Mouse (Mus musculus) liver, embryonic 13.5 days (tissue): ENCODE measurements at regions not wholly inside any gene's neighbourhood (a gene's known extent, or its start where the extent isn't known, plus 50 kb on each side); places are given as distances from the start of the nearest gene placed in this dataset.

Experiments
- ATAC-seq: fragments of 200-750 bp; cut with Nextera tagmentation; 2 replicates; pipeline ENCODE4 v1.8.0; 2017; ENCODE audit warnings: low read depth, mild to moderate bottlenecking, moderate number of reproducible peaks, moderate library complexity
- DNase-seq: peaks from one replicate; pipeline ENCODE4 v3.0.0; 2022
- H3K27ac ChIP-seq: fragments of 300-500 bp; sonication (generic); 2 replicates; pipeline ENCODE4 v1.5.1; 2015; ENCODE audit warnings: moderate library complexity, mild to moderate bottlenecking, inconsistent platforms
- H3K27me3 ChIP-seq: fragments of 300-500 bp; sonication (generic); 2 replicates; pipeline ENCODE4 v1.6.1; 2015; ENCODE audit warnings: mild to moderate bottlenecking, inconsistent platforms
- H3K36me3 ChIP-seq: fragments of 300-500 bp; sonication (generic); 2 replicates; pipeline ENCODE4 v1.6.1; 2015; ENCODE audit warnings: mild to moderate bottlenecking, inconsistent platforms
- H3K4me1 ChIP-seq: fragments of 300-500 bp; sonication (generic); replicated peaks from 2 replicates; pipeline ENCODE4 v1.6.1; 2015; ENCODE audit warnings: inconsistent platforms
- H3K4me2 ChIP-seq: fragments of 300-500 bp; sonication (generic); 2 replicates; pipeline ENCODE4 v1.6.1; 2015; ENCODE audit warnings: inconsistent platforms, mild to moderate bottlenecking, moderate library complexity
- H3K4me3 ChIP-seq: fragments of 300-500 bp; sonication (generic); replicated peaks from 2 replicates; pipeline ENCODE4 v1.5.1; 2015; ENCODE audit warnings: mild to moderate bottlenecking, inconsistent platforms
- H3K9ac ChIP-seq: fragments of 300-500 bp; sonication (generic); 2 replicates; pipeline ENCODE4 v1.6.1; 2015; ENCODE audit warnings: mild to moderate bottlenecking, inconsistent platforms
- H3K9me3 ChIP-seq: fragments of 300-500 bp; sonication (generic); replicated peaks from 2 replicates; pipeline ENCODE4 v1.6.1; 2016; ENCODE audit warnings: inconsistent platforms
- WGBS: fragments of 180-500 bp; shearing (Covaris S2); methylation state at CpG from one replicate; pipeline ENCODE4 v1.1.7; 2015; ENCODE audit not compliant: insufficient replicate concordance; 5-methylcytosine and 5-hydroxymethylcytosine counted together

DNA sequence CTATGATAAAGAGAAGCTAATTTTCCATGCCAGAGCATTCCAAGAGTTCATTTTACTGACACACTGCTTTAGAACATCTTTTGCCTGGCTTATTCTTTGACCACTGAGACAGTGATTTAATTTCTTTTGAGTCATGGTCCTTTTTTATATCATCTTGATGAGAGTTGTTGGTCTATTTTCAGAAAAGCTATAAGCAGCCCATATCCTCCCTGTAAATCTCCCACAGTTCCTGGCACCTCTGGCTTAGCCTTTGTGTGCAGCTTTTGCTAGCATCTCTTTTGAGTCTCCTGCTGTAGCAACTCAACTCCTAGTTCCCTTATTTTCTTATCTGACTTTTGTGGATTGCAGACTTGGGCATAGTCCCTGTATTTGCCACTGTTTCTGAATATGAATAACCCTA, 207.5 kb upstream of the 4931417E11Rik start:
- no peak overlapping the region for H3K9ac ChIP-seq
- H3K4me3 ChIP-seq, result no peak overlapping the region
- H3K27me3 ChIP-seq, result no peaks in the 10 kb centered on the region
- DNase-seq, result no peak
- H3K27ac ChIP-seq, result no peak overlapping the region
- no peaks in the 10 kb centered on the region for H3K36me3 ChIP-seq
- no peak for ATAC-seq
- H3K4me2 ChIP-seq, result no peak overlapping the region
- no peaks in the 10 kb centered on the region for H3K9me3 ChIP-seq
- H3K4me1 ChIP-seq, result no peaks in the 10 kb centered on the region

DNA sequence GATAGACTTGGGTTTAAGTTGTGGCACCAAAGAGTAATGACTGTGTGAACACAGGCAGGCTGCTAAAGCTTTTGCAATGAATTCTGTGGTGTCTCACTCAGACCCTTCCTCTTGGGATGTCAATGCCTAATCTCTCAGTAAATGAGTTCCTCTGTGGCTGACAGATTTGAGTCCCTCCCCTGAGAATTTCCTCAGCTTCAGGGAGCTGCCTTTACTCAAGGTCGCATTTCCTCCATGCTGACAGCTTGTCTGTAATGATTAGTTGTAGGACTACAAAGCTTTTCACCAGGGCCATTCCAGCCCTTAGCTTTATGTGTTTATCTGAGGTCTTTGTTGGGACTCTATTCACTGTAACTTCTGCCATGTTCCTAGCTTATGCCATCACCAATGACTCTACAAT, 199.9 kb upstream of the 4931417E11Rik start:
- H3K36me3 ChIP-seq, result no peaks in the 10 kb centered on the region
- H3K4me1 ChIP-seq, result no peaks in the 10 kb centered on the region
- H3K27ac ChIP-seq, result no peak overlapping the region
- 4% methylated on average over 1 of the region's 1 CpGs for WGBS
- H3K9ac ChIP-seq, result no peak overlapping the region
- DNase-seq (no peak), ATAC-seq (no peak)
- H3K4me2 ChIP-seq, result no peak overlapping the region
- no peak overlapping the region for H3K4me3 ChIP-seq
- H3K27me3 ChIP-seq, result no peaks in the 10 kb centered on the region
- no peaks in the 10 kb centered on the region for H3K9me3 ChIP-seq

DNA sequence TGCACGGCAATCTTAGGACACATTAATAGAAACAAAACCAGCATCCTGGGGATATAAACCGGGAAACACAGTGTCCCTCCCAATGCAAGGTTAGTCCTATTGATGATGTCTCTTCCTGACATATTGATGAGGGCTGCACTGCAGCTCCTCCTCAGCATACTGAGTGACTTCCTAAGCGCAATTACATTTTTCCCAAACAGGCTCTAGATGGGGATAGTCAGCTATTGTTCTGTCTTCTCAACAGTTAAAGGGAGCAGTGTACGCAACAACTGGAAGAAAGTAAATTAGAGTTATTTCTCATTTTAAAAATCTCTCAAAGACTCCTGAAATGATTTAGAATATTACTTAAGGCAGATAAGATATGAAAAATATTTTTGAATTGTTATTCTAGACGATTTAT, 189.5 kb upstream of the 4931417E11Rik start:
- H3K4me1 ChIP-seq, result no peaks in the 10 kb centered on the region
- H3K27ac ChIP-seq, result no peak overlapping the region
- H3K9ac ChIP-seq, result no peak overlapping the region
- DNase-seq (no peak), ATAC-seq (no peak)
- H3K4me3 ChIP-seq, result no peak overlapping the region
- 54% methylated on average over 5 of the region's 5 CpGs for WGBS
- no peaks in the 10 kb centered on the region for H3K36me3 ChIP-seq
- H3K4me2 ChIP-seq, result no peak overlapping the region
- no peaks in the 10 kb centered on the region for H3K9me3 ChIP-seq
- no peaks in the 10 kb centered on the region for H3K27me3 ChIP-seq

DNA sequence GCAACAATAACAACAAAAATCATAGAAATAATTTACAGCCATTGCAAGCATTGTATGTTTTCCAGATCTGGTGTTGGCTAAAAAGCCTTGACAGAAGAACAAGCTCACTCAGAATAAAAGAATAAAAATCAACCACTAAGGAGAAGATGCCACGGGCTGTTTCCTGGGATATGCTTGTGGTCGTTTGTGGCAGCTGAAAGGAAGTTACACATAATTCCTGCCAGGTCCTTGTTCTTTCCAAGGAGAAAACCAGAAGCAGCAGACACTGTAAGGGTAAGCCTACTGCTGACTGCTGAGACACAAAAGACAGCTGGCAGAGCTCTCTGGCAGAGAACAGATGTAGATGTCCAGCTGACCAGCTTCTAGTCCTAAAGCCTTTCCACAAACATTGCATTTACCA, 175.9 kb upstream of the 4931417E11Rik start:
- H3K36me3 ChIP-seq, result no peaks in the 10 kb centered on the region
- H3K4me3 ChIP-seq, result no peak overlapping the region
- H3K27ac ChIP-seq, result no peak overlapping the region
- H3K9ac ChIP-seq, result no peak overlapping the region
- H3K9me3 ChIP-seq, result no peaks in the 10 kb centered on the region
- H3K4me2 ChIP-seq, result no peak overlapping the region
- no peaks in the 10 kb centered on the region for H3K27me3 ChIP-seq
- ATAC-seq (no peak), DNase-seq (no peak)
- WGBS, result 30% methylated on average over 2 of the region's 2 CpGs
- no peaks in the 10 kb centered on the region for H3K4me1 ChIP-seq

DNA sequence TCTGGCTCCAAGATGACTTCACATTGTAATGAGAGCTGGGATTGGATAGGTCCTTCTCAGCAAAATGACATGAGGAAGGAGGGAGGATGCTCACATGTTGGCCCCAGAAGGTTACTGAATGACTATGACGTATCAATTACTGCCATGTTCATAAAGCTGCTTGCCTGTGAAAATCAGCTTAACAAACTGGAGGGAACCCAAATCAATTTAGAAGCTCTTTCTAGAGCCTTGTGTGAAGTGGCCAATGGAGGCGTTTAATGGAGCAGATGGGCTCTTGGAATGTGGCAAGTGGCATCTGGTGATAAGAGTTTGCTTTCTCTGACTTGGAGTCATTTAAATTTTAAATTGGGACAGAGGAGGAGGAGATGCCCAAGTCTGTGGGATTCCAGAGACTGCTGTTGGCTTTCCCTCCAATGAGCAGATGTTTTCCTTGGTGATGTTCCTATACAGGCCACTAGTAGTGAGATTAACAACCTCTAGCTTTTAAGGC, 175.4 kb upstream of the 4931417E11Rik start:
- Histone ChIP-seq H3K27me3 (no peaks in the 10 kb centered on the region), H3K9me3 (no peaks in the 10 kb centered on the region), H3K4me3 (no peak overlapping the region), H3K27ac (no peak overlapping the region), H3K4me2 (no peak overlapping the region), H3K4me1 (no peaks in the 10 kb centered on the region), H3K9ac (no peak overlapping the region), H3K36me3 (no peaks in the 10 kb centered on the region)
- ATAC-seq (no peak), DNase-seq (no peak)
- WGBS, result 33% methylated on average over 2 of the region's 2 CpGs

DNA sequence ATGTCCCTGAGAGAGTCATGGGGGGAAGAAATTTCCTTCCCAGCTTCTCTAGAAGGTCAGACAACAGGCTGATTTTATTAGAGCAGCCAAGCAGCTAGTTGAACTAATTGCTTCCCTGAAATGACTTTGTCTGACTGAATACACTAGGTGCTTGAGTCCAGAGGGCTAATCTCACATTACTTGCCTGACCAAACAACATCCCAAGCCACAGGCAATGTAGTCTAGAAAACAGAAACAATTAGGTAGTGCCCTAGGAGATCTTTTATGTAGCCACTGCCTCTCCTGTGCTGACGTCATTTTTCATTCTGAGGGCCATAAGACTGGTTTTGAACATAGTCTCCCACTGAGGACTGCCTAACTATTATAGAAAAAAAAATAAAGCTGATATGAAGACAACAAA, 159.1 kb upstream of the 4931417E11Rik start:
- H3K27me3 ChIP-seq, result no peaks in the 10 kb centered on the region
- H3K4me3 ChIP-seq, result no peak overlapping the region
- no peaks in the 10 kb centered on the region for H3K9me3 ChIP-seq
- 51% methylated on average over 1 of the region's 1 CpGs for WGBS
- no peak overlapping the region for H3K9ac ChIP-seq
- no peaks in the 10 kb centered on the region for H3K4me1 ChIP-seq
- no peak overlapping the region for H3K4me2 ChIP-seq
- no peak for DNase-seq
- H3K27ac ChIP-seq, result no peak overlapping the region
- no peak for ATAC-seq
- H3K36me3 ChIP-seq, result no peaks in the 10 kb centered on the region

DNA sequence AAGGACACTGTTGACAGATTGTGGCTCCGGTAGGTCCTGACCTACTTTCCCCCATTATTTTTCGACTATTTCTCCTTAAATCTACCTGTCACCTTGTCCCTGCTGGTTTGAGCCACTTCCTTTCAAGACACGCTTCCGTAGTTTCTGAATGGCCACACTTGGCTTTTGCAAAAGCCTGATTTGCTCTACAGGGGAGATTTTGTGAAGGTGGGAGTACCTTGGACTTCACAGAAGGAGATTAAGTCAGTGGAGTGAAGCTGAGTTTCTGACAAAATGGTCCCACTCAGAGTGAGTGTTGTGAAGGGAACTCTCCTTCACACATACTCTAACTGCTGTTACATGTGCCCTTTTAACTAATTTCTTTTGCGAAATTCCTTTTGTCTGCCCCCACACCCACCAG, 157.0 kb upstream of the 4931417E11Rik start:
- ATAC-seq (no peak), DNase-seq (no peak)
- Histone ChIP-seq H3K27ac (no peak overlapping the region), H3K9ac (no peak overlapping the region), H3K9me3 (no peaks in the 10 kb centered on the region), H3K4me2 (no peak overlapping the region), H3K4me1 (no peaks in the 10 kb centered on the region), H3K4me3 (no peak overlapping the region), H3K27me3 (no peaks in the 10 kb centered on the region), H3K36me3 (no peaks in the 10 kb centered on the region)
- 65% methylated on average over 5 of the region's 5 CpGs for WGBS

DNA sequence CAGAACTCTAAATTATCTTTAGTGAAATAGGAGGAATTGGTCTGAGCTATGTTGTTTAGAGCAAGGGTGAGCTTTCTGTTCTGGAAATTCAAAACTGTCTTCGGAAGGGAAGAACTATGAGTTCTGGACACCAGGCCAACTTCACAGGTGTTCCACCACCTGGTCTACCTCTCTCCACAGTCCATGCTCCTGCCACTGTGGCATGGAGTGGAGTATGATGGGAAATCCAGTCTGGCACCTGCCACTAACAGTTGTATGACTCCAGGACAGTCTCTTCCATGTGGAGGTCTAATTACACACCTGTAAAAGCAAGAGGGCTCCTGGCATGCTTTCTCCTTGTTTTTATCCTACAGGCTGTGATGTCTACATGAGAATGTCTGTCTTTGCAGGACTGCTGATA, 154.7 kb upstream of the 4931417E11Rik start:
- Histone ChIP-seq H3K4me2 (no peak overlapping the region), H3K27ac (no peak overlapping the region), H3K9me3 (no peaks in the 10 kb centered on the region), H3K4me1 (no peaks in the 10 kb centered on the region), H3K9ac (no peak overlapping the region), H3K36me3 (no peaks in the 10 kb centered on the region), H3K27me3 (no peaks in the 10 kb centered on the region), H3K4me3 (no peak overlapping the region)
- ATAC-seq (no peak), DNase-seq (no peak)
- WGBS, result 57% methylated on average over 1 of the region's 1 CpGs

DNA sequence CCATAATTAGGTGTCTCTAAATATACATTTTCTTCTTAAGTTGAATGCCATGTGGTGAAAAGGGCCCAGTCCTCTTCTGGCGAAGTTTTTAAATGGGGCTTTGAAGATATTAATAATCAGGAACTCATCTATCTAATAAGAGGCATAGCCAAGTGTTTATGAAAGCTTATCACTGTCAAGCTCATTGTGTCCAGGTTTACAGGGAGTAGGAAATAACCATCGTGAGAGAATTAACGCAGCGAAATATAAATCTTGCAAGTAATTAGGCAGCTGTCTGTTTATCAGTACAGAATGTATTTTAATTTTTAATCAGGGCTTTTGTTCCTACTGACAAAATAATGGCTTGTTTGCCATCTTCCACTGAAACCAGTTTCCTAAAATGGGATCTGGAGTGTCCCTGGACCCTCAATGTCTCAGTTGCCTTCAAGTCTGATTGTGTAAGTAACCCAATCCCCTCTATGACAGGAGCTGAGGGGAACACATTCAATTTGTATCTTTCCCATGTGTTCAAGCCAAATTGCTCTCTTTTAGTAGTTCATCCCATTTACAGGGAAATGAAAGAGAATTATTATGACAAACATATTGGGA, 152.5 kb upstream of the 4931417E11Rik start:
- Histone ChIP-seq H3K4me2 (no peak overlapping the region), H3K9ac (no peak overlapping the region), H3K4me1 (no peaks in the 10 kb centered on the region), H3K4me3 (no peak overlapping the region), H3K27ac (no peak overlapping the region), H3K36me3 (no peaks in the 10 kb centered on the region), H3K9me3 (no peaks in the 10 kb centered on the region), H3K27me3 (no peaks in the 10 kb centered on the region)
- no peak for DNase-seq
- no peak for ATAC-seq
- WGBS, result 63% methylated on average over 4 of the region's 4 CpGs

DNA sequence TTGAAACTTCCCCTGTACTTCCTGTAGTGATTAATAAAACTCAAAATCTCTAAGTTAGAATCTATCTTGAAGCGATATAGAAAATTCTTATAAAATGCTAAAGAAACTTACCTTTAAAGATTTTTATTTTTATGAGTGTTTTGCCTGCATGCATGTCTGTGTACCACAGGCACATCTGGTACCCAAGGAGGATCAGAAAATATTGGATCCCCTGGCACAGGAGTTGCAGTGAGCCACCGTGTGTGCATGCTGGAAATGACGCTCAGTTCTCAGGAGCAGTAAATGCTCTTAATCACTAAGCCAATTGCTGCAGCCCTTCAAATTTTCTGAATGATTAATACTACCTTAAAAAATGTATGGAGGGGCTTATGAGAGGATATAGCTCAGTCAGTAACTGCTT, 142.8 kb upstream of the 4931417E11Rik start:
- no peak overlapping the region for H3K4me2 ChIP-seq
- no peak overlapping the region for H3K4me3 ChIP-seq
- no peaks in the 10 kb centered on the region for H3K4me1 ChIP-seq
- no peaks in the 10 kb centered on the region for H3K36me3 ChIP-seq
- H3K9me3 ChIP-seq, result no peaks in the 10 kb centered on the region
- WGBS, result 68% methylated on average over 3 of the region's 3 CpGs
- DNase-seq, result no peak
- no peak for ATAC-seq
- no peaks in the 10 kb centered on the region for H3K27me3 ChIP-seq
- no peak overlapping the region for H3K27ac ChIP-seq
- no peak overlapping the region for H3K9ac ChIP-seq

DNA sequence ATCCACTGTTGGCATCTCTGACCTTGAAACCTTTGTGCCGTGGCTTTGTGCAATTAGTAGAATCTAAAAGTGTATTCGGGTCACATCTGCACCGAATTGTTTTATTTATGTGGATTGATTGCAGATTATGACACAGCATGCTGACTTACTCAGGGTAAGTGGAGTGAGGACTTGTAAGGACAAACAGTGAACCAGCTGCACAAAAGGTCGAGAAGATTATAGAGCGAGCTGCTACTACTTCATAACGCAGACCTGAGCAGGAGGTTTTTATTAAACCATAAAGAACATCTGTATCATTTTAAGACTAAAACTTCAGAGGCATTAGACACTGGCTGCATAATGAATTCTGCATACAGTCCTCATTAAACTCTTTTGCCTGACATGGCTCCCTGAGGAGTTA, 142.4 kb upstream of the 4931417E11Rik start:
- 70% methylated on average over 6 of the region's 6 CpGs for WGBS
- H3K4me3 ChIP-seq, result no peak overlapping the region

DNA sequence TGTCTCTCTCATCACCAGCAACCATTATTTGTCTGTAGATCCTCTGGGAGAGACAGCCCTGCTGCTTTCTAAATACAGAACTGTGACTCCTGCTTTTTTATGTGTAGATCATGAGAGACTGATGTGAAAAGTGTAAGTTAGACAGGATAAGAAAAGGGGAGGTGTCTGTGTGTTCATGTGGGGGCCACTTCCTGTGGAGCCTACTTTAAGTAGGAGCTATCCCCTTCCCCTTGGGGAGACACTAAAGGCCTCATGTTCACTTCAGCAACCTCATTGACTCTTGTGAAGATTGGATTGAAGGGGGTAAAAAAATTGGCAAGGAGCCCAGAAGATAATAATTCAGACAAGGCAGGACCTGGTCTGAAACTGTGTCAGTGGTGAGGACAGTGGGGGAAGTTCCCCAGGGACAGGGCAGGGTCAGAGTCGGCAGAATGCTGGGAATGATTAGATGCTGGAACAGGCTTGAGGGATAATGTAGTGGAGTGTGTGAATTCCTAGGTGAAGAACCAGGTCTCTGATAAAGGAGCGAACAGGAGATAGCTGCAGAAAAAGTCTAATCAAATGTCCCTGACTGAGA, 140.7 kb upstream of the 4931417E11Rik start:
- H3K9ac ChIP-seq, result no peak overlapping the region
- DNase-seq (no peak), ATAC-seq (no peak)
- no peaks in the 10 kb centered on the region for H3K9me3 ChIP-seq
- WGBS, result 56% methylated on average over 2 of the region's 2 CpGs
- no peak overlapping the region for H3K4me2 ChIP-seq
- H3K4me3 ChIP-seq, result no peak overlapping the region
- H3K27me3 ChIP-seq, result no peaks in the 10 kb centered on the region
- no peaks in the 10 kb centered on the region for H3K36me3 ChIP-seq
- H3K4me1 ChIP-seq, result no peaks in the 10 kb centered on the region
- H3K27ac ChIP-seq, result no peak overlapping the region

More for the DNA sequence above, 142.4 kb upstream of the 4931417E11Rik start:
- no peak overlapping the region for H3K4me2 ChIP-seq
- ATAC-seq, result no peak
- no peak overlapping the region for H3K27ac ChIP-seq
- H3K9ac ChIP-seq, result no peak overlapping the region
- H3K4me1 ChIP-seq, result no peaks in the 10 kb centered on the region
- no peak for DNase-seq
- no peaks in the 10 kb centered on the region for H3K27me3 ChIP-seq
- no peaks in the 10 kb centered on the region for H3K9me3 ChIP-seq
- H3K36me3 ChIP-seq, result no peaks in the 10 kb centered on the region
